Mouse (Mus musculus) NIH3T3 (cell line): ENCODE results near the gene Pspn.

Experiments used
- DNase-seq: peaks from one replicate; pipeline ENCODE4 v3.0.0-alpha.2; 2012; ENCODE audit warnings: low read depth

The Pspn gene

GRCm38 (mm10) chr17:56999968-57000609 lies at the start of gene Pspn:
Gene Pspn (minus strand): TSS chr17:57000018.
- DNase-seq: no peak

GRCm38 (mm10) chr17:57048816-57049215 lies 49.0 kb upstream of the Pspn start:
- DNase-seq: peak; percentile 11

- DNase-seq: peak; percentile 31
These were observed 47.6 kb upstream of the Pspn start for GRCm38 (mm10) chr17:57047406-57047805.

GRCm38 (mm10) chr17:57041554-57041953 lies 41.7 kb upstream of the Pspn start, which contains the start of gene Slc25a41:
Gene Slc25a41 (minus strand): TSS chr17:57041654.
- no peak for DNase-seq

GRCm38 (mm10) chr17:57038978-57039377 lies 39.2 kb upstream of the Pspn start:
- DNase-seq: no peak

GRCm38 (mm10) chr17:57032854-57033253 lies 33.0 kb upstream of the Pspn start:
- no peak for DNase-seq

- DNase-seq: peak; percentile 100
These were observed 32.0 kb upstream of the Pspn start for GRCm38 (mm10) chr17:57031661-57032420.

GRCm38 (mm10) chr17:57030931-57031660 lies 31.3 kb upstream of the Pspn start, which contains the start of gene Khsrp:
Gene Khsrp (minus strand): TSS chr17:57031522.
- DNase-seq: peak; percentile 52

GRCm38 (mm10) chr17:57029691-57030090 lies 29.9 kb upstream of the Pspn start:
- peak; percentile 63 for DNase-seq

- no peak for DNase-seq
These were observed 27.7 kb upstream of the Pspn start for GRCm38 (mm10) chr17:57027471-57027870.

- no peak for DNase-seq
These were observed 21.1 kb upstream of the Pspn start for GRCm38 (mm10) chr17:57020960-57021359.

- no peak for DNase-seq
These were observed 19.9 kb upstream of the Pspn start for GRCm38 (mm10) chr17:57019693-57020092.

GRCm38 (mm10) chr17:57012245-57012795 lies 12.5 kb upstream of the Pspn start:
- DNase-seq: no peak

- peak; percentile 100 for DNase-seq
These were observed 11.7 kb upstream of the Pspn start, which contains the start of the genes Gtf2f1 and Gm17949 for GRCm38 (mm10) chr17:57011236-57012141. Gene Gtf2f1 (minus strand): TSS chr17:57011288. Gene Gm17949 (plus strand): TSS chr17:57011469.

- no peak for DNase-seq
These were observed 11.1 kb upstream of the Pspn start for GRCm38 (mm10) chr17:57010911-57011235.

GRCm38 (mm10) chr17:57007137-57007905 lies 7.5 kb upstream of the Pspn start:
- peak; percentile 47 for DNase-seq

- DNase-seq: no peak
These were observed 4.2 kb upstream of the Pspn start for GRCm38 (mm10) chr17:57003994-57004393.

- DNase-seq: peak; percentile 54
These were observed 1.4 kb upstream of the Pspn start for GRCm38 (mm10) chr17:57001228-57001627.

- no peak for DNase-seq
These were observed 404 bp downstream of the Pspn start for GRCm38 (mm10) chr17:56999414-56999813.

- peak; percentile 96 for DNase-seq
These were observed 2.7 kb downstream of the Pspn start, which contains the start of gene Alkbh7 for GRCm38 (mm10) chr17:56997029-56997667. Gene Alkbh7 (plus strand): TSS chr17:56997339.
